Mouse (Mus musculus): ENCODE data around the gene Olfr853.

Olfr853 gene

GRCm38 (mm10) chr9:19540976-19541375, at the start of gene Olfr853:
TSS of gene Olfr853 (minus strand) at chr9:19541076.
- no peak for DNase-seq

GRCm38 (mm10) chr9:19582317-19582716, 41.4 kb upstream of the Olfr853 start, which contains the start of gene Olfr855:
TSS of gene Olfr855 (plus strand) at chr9:19582617.
- DNase-seq = no peak

GRCm38 (mm10) chr9:19567282-19567681, 26.4 kb upstream of the Olfr853 start, which contains the start of gene Olfr854:
TSS of gene Olfr854 (minus strand) at chr9:19567382.
- DNase-seq = no peak

GRCm38 (mm10) chr9:19492995-19493394, 47.9 kb downstream of the Olfr853 start, which contains the start of gene Olfr851:
TSS of gene Olfr851 (plus strand) at chr9:19493295.
- no peak for DNase-seq

Measured in liver (tissue).